Mouse (Mus musculus) induced T-regulatory cell, adult 2 months (primary cell): ENCODE results near the gene Gnmt.

Experiments
- DNase-seq: peaks from one replicate; pipeline ENCODE4 v3.0.0-alpha.2; 2012; ENCODE audit warnings: low read depth

Gene Gnmt

DNA sequence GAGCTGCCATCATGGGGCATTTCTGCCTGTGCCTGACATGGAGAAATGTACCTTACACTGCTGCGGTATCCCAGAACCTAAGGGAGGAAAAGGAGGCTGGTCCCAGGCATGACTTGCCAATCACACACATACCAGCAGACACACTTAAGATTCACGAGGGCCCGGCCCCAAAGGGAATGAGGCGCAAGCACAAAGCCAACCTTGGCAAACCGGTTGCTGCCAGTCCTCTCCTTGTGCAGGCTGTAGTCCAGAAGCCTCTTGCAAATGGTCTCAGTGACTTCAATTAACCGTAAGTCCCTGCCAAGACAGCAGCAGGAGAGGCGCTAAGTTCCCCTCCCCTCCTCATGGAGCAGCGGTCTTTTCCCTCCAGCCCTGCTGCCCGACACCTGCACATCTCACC is 14.0 kb upstream of the Gnmt start:
- no peak for DNase-seq

DNA sequence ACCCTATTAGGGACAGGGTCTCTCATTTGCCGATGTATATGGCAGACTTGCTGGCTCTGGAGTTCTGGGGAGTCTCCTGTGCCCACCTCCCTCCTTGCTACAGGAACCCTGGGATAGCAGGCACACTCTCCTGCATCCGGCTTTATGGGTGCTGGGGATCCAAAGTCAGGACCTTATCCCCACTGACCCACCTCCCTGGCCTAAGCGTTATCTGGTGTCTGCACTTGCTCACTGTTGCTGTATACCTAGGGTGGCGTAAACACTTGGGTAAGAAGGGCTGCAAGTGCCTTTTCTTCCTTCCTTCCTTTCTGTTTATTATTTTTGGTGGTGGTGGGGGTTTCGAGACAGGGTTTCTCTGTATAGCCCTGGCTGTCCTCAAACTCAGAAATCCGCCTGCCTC is 12.3 kb upstream of the Gnmt start:
- no peak for DNase-seq

DNA sequence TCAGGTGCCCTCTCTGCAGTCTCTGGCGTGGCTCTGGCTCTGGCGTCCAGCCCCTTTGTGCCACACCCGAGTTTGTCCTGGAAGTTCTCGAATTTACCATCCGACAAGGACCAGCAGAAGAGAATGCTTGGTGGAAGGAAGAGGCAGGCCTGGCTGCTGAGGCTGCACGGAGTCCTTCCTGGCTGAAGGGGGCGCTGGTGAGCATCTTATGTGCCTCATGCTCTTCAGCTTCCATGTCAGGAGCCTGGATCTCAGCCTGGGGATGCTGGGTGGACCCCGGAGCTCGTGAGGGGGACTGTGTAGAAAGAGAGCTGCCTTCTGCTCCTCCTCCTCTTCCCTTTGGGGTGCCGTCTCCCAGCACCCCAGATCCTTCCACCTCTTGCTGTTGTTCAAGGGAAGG is 7.2 kb upstream of the Gnmt start:
- DNase-seq, result peak; percentile 58

DNA sequence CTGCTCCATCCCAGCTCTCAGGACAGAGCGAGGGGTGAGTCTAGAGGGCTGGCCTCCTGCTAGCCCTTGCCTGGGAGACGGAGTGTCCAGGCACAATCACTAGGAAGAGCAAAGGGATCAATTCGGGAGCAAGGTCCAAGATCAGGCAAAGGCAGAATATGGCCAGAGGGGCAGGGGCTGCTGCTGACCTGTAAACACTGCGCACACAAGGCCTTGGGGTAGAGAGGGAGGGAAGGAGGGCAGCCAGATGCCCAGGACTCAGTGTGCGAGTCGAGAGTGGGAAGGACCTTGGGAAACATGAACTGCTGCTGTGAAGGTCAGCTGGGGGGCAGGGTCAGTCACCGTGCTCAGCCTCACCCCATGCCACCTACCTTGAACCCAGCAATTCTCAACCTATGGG is 6.3 kb upstream of the Gnmt start:
- DNase-seq, result no peak

- DNase-seq, result no peak
Observed at GRCm38 (mm10) chr17:46734055-46734454, 5.1 kb upstream of the Gnmt start.

DNA sequence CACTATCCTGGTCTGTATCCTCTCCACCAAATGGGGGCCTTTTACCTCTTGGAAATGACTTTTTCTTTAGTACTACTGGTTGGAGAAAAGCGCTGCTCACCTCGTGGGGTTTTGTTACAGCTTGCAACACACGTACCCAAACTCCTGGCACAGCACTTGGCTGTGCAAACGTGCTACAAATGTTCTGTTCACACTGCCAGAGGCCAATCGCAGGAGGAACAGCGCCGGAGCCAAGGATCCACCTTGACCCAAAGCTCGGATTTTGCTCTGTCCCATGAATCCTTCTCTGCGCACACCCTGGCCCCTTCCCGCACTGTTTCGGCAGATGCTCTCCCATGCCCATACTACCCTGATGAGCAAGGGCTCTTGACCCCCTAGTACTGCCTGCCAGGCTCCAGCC is 472 bp downstream of the Gnmt start:
- no peak for DNase-seq

GRCm38 (mm10) chr17:46728021-46728420 is 947 bp downstream of the Gnmt start:
- no peak for DNase-seq

- no peak for DNase-seq
Observed at GRCm38 (mm10) chr17:46727271-46727670, 1.7 kb downstream of the Gnmt start.

GRCm38 (mm10) chr17:46725731-46726645 is 3.0 kb downstream of the Gnmt start:
- no peak for DNase-seq

DNA sequence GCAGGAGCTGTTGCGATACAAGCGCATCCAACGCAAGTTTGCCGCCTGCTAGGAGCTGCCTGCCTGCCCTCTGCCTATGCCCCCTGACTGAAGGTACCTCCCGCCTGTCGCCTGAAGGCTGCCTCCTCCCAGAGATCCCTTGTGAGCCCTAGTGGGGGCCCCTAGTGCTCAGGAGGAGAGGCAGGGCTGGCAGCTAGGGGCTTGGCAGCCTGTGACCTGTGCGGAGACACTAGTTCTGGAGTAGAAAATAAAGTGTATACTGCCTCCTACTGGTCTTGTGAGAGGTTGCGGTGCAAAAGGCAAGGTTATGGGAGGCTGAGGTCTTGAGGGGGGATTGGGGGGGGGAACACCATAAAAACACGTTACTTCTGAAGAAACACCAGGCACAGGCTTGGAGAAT is 3.7 kb downstream of the Gnmt start:
- peak; percentile 75 for DNase-seq

DNA sequence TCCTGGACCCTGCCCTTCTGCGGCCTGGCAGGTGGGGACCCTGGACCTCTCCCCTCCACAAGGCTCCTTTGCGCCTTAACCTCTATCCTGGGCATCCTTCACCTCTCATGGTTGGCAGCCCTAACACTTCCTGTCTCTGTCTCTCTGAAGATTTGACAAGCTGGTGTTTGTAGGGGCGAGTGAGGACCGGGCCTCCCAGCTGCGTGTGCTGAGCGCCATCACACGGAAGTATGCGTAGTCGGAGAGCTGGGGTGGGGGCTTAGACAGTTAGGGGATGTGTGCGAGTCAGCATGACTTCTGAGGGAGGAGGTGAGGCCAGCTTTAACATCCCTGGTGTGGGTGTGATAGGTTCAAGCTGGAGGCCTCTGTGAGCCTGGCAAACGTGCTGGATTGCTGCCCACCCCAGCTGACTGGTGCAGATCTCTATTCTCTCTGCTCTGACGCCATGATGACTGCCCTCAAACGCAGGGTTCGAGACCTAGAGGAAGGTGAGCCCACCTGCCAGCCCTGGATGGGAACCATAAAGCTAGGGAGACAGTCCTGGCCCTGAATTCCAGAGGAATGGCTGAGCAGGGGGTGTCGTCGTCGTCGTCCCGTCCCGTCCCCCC is 4.4 kb downstream of the Gnmt start:
- DNase-seq, result no peak

- no peak for DNase-seq
Observed at GRCm38 (mm10) chr17:46721077-46721476, 7.9 kb downstream of the Gnmt start.

- DNase-seq, result no peak
Observed at GRCm38 (mm10) chr17:46714756-46715481, 14.0 kb downstream of the Gnmt start.

DNA sequence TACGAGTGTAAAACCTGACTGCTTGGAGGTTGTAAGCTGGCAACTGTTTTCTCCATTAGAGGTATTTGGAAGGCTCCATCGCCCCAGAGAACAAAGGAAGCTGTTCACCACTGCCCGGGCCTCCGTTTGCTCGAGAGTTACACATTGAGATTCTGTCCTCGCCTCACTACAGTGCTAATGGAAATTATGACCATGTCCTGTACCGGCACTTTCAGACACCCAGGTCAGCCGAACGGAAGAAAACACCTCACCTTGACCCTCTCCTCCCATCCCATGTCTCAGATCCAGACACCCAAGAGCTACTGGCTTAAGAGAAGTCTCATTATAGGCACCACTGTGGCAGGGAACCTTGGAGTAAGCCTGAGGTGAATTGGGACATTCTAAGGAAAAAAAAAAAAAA is 15.1 kb downstream of the Gnmt start:
- no peak for DNase-seq

DNA sequence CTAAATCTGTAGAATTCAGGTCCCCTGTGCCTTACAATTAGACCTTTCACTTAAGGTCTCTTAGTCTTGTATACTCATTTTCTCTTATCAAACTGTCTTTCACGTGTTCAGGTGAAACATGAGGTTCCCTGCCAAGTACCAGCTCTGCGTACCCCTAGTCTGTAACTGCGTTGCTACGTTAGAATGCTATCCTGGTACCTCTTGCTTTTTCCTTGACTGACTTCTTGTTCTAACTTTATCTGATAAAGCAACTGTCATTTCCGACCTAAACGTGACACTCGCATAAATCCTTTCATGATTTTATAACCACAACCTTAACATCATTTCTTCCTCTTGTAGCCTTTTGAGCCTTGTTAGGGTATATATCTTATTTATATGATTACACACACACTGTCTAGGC is 16.5 kb downstream of the Gnmt start:
- peak; percentile 67 for DNase-seq

GRCm38 (mm10) chr17:46711612-46712271 is 17.2 kb downstream of the Gnmt start:
- peak; percentile 41 for DNase-seq

DNA sequence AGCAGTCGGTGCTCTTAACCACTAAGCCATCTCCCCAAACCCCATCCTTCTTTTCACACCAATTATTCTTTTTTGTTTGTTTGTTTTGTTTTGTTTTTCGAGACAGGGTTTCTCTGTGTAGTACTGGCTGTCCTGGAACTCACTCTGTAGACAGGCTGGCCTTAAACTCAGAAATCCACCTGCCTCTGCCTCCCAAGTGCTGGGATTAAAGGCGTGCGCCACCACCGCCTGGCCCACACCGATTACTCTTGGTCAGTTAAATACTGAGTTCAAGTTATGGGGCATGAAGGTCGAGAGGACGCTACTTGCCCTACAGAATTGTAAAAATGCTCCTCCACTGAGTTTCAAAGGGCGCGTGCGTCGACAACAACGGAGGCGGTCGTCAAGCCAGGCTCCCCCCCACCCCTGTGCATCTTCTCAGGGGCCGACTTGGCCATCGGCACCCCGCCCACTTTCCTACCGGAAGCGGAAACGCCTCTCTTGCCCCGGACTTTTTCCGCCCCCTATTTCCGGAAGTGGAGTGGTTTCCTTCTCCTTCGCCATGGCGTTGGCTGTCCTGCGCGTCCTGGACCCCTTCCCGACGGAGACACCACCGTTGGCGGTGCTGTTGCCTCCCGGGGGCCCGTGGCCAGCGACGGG is 17.9 kb downstream of the Gnmt start, which contains the start of gene Pex6:
TSS of gene Pex6 (plus strand) at position 505 of the 639 bp plus-strand sequence.
- DNase-seq, result peak; percentile 97

GRCm38 (mm10) chr17:46706375-46707089 is 22.4 kb downstream of the Gnmt start:
- DNase-seq, result no peak

DNA sequence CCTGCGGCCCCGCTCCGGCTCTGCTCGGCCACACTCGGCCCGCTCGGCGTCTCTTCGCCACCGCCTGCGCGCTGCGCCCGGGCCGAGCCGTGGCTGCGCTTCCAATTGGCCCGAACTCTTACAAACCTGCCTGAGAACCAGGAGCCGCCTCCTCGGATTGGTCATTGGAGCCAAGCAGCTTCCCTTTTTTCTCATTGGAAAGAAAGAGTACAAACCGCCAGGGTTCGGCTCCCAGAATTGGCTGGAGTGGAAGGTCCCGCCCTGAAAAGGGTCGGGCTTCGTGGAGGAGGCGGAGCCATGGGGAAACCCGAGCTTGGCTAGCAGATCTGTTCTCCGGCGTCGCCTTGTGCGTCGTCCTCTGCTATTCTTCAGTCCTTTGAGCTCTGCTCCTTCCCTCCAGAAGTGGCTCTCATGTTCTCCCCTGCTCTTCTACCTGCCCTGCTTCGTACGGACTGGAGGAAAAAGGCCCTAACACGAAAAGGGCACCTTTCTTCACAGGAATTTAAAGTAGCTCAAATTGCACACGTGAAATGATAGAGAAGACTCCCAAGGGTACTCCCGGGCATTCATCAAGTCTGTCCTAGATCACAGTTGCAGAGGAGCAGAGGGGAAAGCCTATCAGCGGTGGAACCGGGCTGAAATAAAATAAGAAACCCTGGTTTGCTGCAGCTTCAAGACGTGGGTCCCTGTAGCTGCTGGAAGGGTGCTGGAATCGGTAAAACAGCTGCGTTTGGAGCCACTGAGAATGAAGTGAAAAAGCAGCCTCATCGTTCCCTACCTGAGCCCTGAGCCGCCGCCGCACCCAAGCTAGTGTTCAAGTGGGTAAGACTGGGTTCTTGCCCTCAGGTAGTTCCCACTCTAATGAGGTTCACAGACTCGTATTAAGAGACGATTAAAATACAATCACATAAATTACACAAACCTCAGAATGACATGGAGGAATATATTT is 23.8 kb downstream of the Gnmt start, which contains the start of gene Ppp2r5d:
TSS of gene Ppp2r5d (minus strand) at position 225 of the 949 bp plus-strand sequence.
- peak; percentile 99 for DNase-seq
